ENCODE assay signal across 12 mouse cellular contexts in the genomic region with DNA sequence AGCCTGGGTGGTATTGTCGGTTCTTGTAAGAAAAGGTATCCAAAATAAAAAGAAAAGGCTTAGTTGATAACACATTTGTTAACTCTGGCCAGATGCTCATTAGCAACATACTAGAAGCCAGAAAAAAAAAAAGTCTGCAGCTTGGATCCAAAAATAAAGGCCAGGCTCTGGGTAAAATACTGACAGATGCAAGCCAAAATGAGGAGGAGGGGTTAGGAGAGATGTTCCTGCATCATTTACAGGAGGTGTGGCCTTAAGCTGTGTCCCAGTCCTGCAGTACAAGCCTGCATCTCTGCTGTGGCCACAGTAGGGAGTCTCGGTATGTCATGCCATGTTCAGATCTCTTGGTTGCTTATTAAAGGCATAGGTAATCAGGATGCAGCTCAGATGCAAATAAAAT.
"Had no signal": no experiment of that assay in that cellular context is flagged by ENCODE, and none has a peak within 500 bp of the region (broad histone marks: within the 10 kb centered on the region; RNA-seq: fewer than 3 reads in every experiment).

No protein-coding gene starts in this region.

- ATAC-seq: intestine, postnatal 0 days; liver, embryonic 12.5 days; midbrain, embryonic 13.5 days had no signal

- DNase-seq: kidney, adult 2 months; kidney, postnatal 25 days; liver; lung, adult 18-20 months; lung, postnatal 10 days; lung, postnatal 36 days; thymus, adult 2 months; thymus, postnatal 14 days; thymus, postnatal 4 days had no signal
